Mouse (Mus musculus) erythroblast, embryonic 14.5 days (primary cell): ENCODE results near the gene Nat8f6.
"Not testable (repeated sequence)": the region's sequence is repeated elsewhere in the genome, so short reads cannot be mapped to it uniquely, and the experiment has no call there.

Experiments
- GATA1 ChIP-seq: IDR thresholded peaks from 2 replicates; pipeline ENCODE4 v1.6.1; 2012; ENCODE audit warnings: low read length, inconsistent platforms, mixed read lengths
- TAL1 ChIP-seq: IDR thresholded peaks from 3 replicates; pipeline ENCODE4 v1.6.1; 2012; ENCODE audit warnings: low read length, inconsistent platforms, mixed read lengths

DNA sequence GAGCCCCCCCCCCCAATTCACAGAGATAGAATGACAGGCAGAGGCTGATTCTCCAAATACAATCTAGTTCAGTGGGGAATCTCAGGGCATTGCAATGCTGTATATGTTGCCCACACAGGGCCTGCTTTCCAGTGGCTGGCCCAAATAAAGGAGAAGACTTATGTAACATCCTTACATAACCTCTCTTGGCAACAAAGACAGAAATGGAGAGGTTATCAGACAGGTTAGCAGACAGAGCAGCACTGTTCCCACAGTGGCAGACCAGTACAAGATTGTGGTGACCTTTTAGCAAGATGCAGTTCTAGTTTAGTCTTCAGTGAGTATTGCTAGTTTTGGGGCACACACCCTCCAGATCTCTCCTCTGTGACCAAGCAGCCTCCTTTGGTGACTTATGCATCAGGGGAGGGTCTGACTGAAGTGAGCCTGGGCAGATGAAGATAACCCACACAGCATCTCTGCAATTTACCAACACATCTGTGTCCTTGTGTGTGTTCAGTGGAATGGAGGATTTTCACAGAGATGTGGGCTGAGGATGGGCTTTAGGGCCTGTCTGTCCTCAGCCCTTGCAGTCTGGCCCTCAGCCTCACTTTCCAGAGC lies 13.8 kb upstream of the Nat8f6 start:
- not testable (repeated sequence) for TF ChIP-seq GATA1, TAL1
